8 mouse cellular contexts compared by ENCODE assay signal in genomic region chr1:172532551-172532950, GRCm38 (mm10). TPM values are rescaled to one million over a fixed set of nuclear protein-coding genes. Genes with fewer than 3 reads are reported as not detected.
DNase-seq lines count a peak whose midpoint lies in the region; ATAC-seq and TF ChIP-seq lines count a peak whose summit lies in the region.

No protein-coding gene starts in this region.

- H3K27ac ChIP-seq in liver, postnatal 0 days (ENCODE audit: low read depth): no peak overlapping the region
- no peak overlapping the region for H3K27ac ChIP-seq in embryonic facial prominence, embryonic 11.5 days (replicated peaks; ENCODE audit: low read depth, low read length)
- H3K27ac ChIP-seq in hindbrain, embryonic 16.5 days (ENCODE audit: low read depth, low read length): no peak overlapping the region

- DNase-seq in liver: peak; percentile 25
- DNase-seq in liver, postnatal 0 days: no peak
- DNase-seq in embryonic facial prominence, embryonic 11.5 days (ENCODE audit: low spot score): peak; percentile 73
- peak; percentile 74 for DNase-seq in lung, postnatal 10 days
- DNase-seq in testis, postnatal 10 days (ENCODE audit: low spot score): peak; percentile 61
- no peak for DNase-seq in T-cell, adult 2 months (ENCODE audit: low spot score)
- DNase-seq in frontal cortex, postnatal 25 days (ENCODE audit: low spot score in 2 of 2): no peak

- TF ChIP-seq CTCF in liver, postnatal 0 days (IDR thresholded peaks at IDR 0.05; ENCODE audit: low read depth): no peak

- no peaks in the 10 kb centered on the region for H3K4me1 ChIP-seq in liver, postnatal 0 days (ENCODE audit: insufficient read depth)
- no peaks in the 10 kb centered on the region for H3K4me1 ChIP-seq in embryonic facial prominence, embryonic 11.5 days (ENCODE audit: control insufficient read depth, insufficient read depth, low read length)
- peaks cover 15% of the 10 kb centered on the region for H3K4me1 ChIP-seq in hindbrain, embryonic 16.5 days (ENCODE audit: control insufficient read depth, insufficient read depth, low read depth, low read length)

- WGBS in liver, postnatal 0 days (ENCODE audit: insufficient replicate concordance): 4% methylated on average over 11 of the region's 13 CpGs
- 2% methylated on average over 13 of the region's 13 CpGs for WGBS in embryonic facial prominence, embryonic 11.5 days
- WGBS in hindbrain, embryonic 16.5 days: 3% methylated on average over 11 of the region's 13 CpGs

- no peak for TF ChIP-seq EP300 in liver, postnatal 0 days (IDR thresholded peaks at IDR 0.05; ENCODE audit: low read depth)

- H3K9ac ChIP-seq in liver, postnatal 0 days (replicated peaks): no peak overlapping the region
- H3K9ac ChIP-seq in embryonic facial prominence, embryonic 11.5 days (replicated peaks; ENCODE audit: low read length): peak overlapping the region; percentile 51
- peak overlapping the region; percentile 63 for H3K9ac ChIP-seq in hindbrain, embryonic 16.5 days (ENCODE audit: low read depth, low read length)

- H3K4me2 ChIP-seq in liver, postnatal 0 days (ENCODE audit: low read depth, low read length): no peak overlapping the region; the same call in 1 of the 2 replicates
- H3K4me2 ChIP-seq in embryonic facial prominence, embryonic 11.5 days (ENCODE audit: low read depth, low read length): peak overlapping the region; percentile 27
- H3K4me2 ChIP-seq in hindbrain, embryonic 16.5 days (ENCODE audit: low read length): peak overlapping the region; percentile 53

- peaks cover 17% of the 10 kb centered on the region for H3K27me3 ChIP-seq in liver, postnatal 0 days (ENCODE audit: insufficient read depth, low read length)
- no peaks in the 10 kb centered on the region for H3K27me3 ChIP-seq in embryonic facial prominence, embryonic 11.5 days (ENCODE audit: control insufficient read depth, insufficient read depth, low read length)
- H3K27me3 ChIP-seq in hindbrain, embryonic 16.5 days (replicated peaks; ENCODE audit: control insufficient read depth, insufficient read depth, low read length): no peaks in the 10 kb centered on the region; the same call in 1 of the 2 replicates

- no peaks in the 10 kb centered on the region for H3K36me3 ChIP-seq in liver, postnatal 0 days (replicated peaks; ENCODE audit: insufficient read depth, low read length)
- H3K36me3 ChIP-seq in embryonic facial prominence, embryonic 11.5 days (replicated peaks; ENCODE audit: control insufficient read depth, insufficient read depth, low read depth, low read length): no peaks in the 10 kb centered on the region
- H3K36me3 ChIP-seq in hindbrain, embryonic 16.5 days (ENCODE audit: control insufficient read depth, insufficient read depth, low read length): no peaks in the 10 kb centered on the region

- ATAC-seq in liver, postnatal 0 days: no peak
- ATAC-seq in embryonic facial prominence, embryonic 11.5 days (replicated peaks; ENCODE audit: insufficient number of reproducible peaks, low FRiP score, low TSS enrichment, low read depth): peak; percentile 70
- ATAC-seq in hindbrain, embryonic 16.5 days: peak; percentile 53

- no peaks in the 10 kb centered on the region for H3K9me3 ChIP-seq in liver, postnatal 0 days (ENCODE audit: low read length)
- no peaks in the 10 kb centered on the region for H3K9me3 ChIP-seq in embryonic facial prominence, embryonic 11.5 days (replicated peaks; ENCODE audit: control insufficient read depth, low read length)
- H3K9me3 ChIP-seq in hindbrain, embryonic 16.5 days (ENCODE audit: control insufficient read depth, low read length): no peaks in the 10 kb centered on the region

- no peak overlapping the region for H3K4me3 ChIP-seq in liver, postnatal 0 days (ENCODE audit: low read depth, low read length)
- H3K4me3 ChIP-seq in embryonic facial prominence, embryonic 11.5 days (ENCODE audit: low read depth, low read length): no peak overlapping the region
- peak overlapping the region; percentile 32 for H3K4me3 ChIP-seq in hindbrain, embryonic 16.5 days (ENCODE audit: low read length)

RNA-seq across cellular contexts. Expression of gene Cfap45, which starts 11.9 kb away (rescaled TPM):
- 0.32 and 0.37 TPM in 2 replicates for polyA plus RNA-seq in liver, postnatal 0 days (2015; fragmentation: Nextera tagmentation; extraction: Ambion mirVana)
- 0.47 and 0.65 TPM in 2 replicates for polyA plus RNA-seq in embryonic facial prominence, embryonic 11.5 days (2014; fragmentation: Nextera tagmentation; extraction: Ambion mirVana)
- 4.9 and 5.4 TPM in 2 replicates for polyA plus RNA-seq in hindbrain, embryonic 16.5 days (2015; fragmentation: Nextera tagmentation; extraction: Ambion mirVana)

RNA-seq across cellular contexts. Expression of gene Vsig8, which starts 23.2 kb away (rescaled TPM):
- not detected in 2 replicates for polyA plus RNA-seq in liver, postnatal 0 days (2015; fragmentation: Nextera tagmentation; extraction: Ambion mirVana)
- 0.28 TPM in 1 of 2 replicates, not detected in the other for polyA plus RNA-seq in embryonic facial prominence, embryonic 11.5 days (2014; fragmentation: Nextera tagmentation; extraction: Ambion mirVana)
- 0.84 and 1.2 TPM in 2 replicates for polyA plus RNA-seq in hindbrain, embryonic 16.5 days (2015; fragmentation: Nextera tagmentation; extraction: Ambion mirVana)

RNA-seq across cellular contexts. Expression of gene Tagln2, which starts 32.7 kb away (rescaled TPM):
- 104 and 105 TPM in 2 replicates for polyA plus RNA-seq in liver, postnatal 0 days (2015; fragmentation: Nextera tagmentation; extraction: Ambion mirVana)
- 56.7 and 61.7 TPM in 2 replicates for polyA plus RNA-seq in embryonic facial prominence, embryonic 11.5 days (2014; fragmentation: Nextera tagmentation; extraction: Ambion mirVana)
- polyA plus RNA-seq in hindbrain, embryonic 16.5 days (2015; fragmentation: Nextera tagmentation; extraction: Ambion mirVana): 71.7 and 84.9 TPM in 2 replicates

RNA-seq across cellular contexts. Expression of gene Igsf9, which starts 51.0 kb away (rescaled TPM):
- 0.32 and 0.73 TPM in 2 replicates for polyA plus RNA-seq in liver, postnatal 0 days (2015; fragmentation: Nextera tagmentation; extraction: Ambion mirVana)
- 36.8 and 46.6 TPM in 2 replicates for polyA plus RNA-seq in embryonic facial prominence, embryonic 11.5 days (2014; fragmentation: Nextera tagmentation; extraction: Ambion mirVana)
- 32.9 and 42.5 TPM in 2 replicates for polyA plus RNA-seq in hindbrain, embryonic 16.5 days (2015; fragmentation: Nextera tagmentation; extraction: Ambion mirVana)

RNA-seq across cellular contexts. Expression of gene Slamf9, which starts 57.4 kb away (rescaled TPM):
- 1.1 and 1.5 TPM in 2 replicates for polyA plus RNA-seq in liver, postnatal 0 days (2015; fragmentation: Nextera tagmentation; extraction: Ambion mirVana)
- polyA plus RNA-seq in embryonic facial prominence, embryonic 11.5 days (2014; fragmentation: Nextera tagmentation; extraction: Ambion mirVana): 0.48 and 0.53 TPM in 2 replicates
- 0.11 and 0.23 TPM in 2 replicates for polyA plus RNA-seq in hindbrain, embryonic 16.5 days (2015; fragmentation: Nextera tagmentation; extraction: Ambion mirVana)

Comparison
In these comparisons a context has a peak if more than half of its experiments do, and no peak if none do; other contexts are left out.
1. DNase-seq: peak in liver (single experiment), embryonic facial prominence, embryonic 11.5 days (single experiment), lung, postnatal 10 days (single experiment) and testis, postnatal 10 days (single experiment); none in liver, postnatal 0 days (single experiment), T-cell, adult 2 months (single experiment) and frontal cortex, postnatal 25 days (0 of 2).